Comparison of ENCODE assay signal across 8 mouse cellular contexts in the genomic region with DNA sequence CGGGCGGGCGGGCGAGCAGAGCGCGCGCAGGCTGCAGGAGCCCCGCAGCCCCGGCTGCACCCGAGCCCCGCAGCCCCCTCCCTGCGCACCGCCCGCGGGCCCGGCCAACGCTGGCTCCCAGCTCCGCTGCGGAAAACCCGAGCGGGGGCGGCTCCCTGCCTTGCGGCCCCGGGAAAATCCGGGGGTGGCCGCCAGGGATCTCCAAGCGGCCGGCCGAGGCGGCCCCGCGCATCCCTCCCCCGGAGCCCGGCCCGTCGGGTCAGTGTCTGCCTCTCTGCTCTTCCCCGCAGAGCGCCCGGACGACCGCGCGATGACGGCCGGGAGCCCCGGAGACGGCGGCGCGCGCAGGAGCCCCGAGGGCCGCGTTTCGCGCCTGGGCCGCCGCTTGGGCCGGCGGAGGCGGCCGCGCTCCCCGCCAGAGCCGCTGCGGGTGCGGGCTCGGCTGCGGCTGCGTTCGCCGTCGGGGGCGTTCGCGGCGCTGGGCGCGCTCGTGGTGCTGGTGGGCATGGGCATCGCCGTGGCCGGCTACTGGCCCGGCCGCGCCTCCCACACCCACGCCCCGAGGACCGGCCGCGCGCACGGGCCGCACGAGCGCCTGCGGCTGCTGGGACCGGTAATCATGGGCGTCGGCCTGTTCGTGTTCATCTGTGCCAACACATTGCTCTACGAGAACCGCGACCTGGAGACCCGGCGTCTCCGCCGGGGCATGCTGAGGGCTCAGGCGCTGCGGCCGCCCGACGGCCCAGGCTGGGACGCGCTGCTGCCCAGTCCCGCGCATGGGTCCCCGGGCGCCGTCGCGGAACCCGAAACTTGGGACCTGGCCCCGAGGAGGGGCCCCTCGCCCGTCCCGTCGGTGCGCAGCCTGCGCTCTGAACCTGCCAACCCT. TPM values are rescaled to one million over a fixed set of nuclear protein-coding genes. Genes with fewer than 3 reads are reported as not detected.
DNase-seq lines count a peak whose midpoint lies in the region; ATAC-seq lines count a peak whose summit lies in the region.

TSS of gene Tmem200b (plus strand) at position 311 of the 886 bp plus-strand sequence.

- DNase-seq in CD4-positive, CD25-positive, alpha-beta regulatory T cell, adult 2 months (ENCODE audit: low read depth, low spot score) = peak; percentile 15
- peak; percentile 35 for DNase-seq in thymus, postnatal 4 days
- no peak for DNase-seq in thymus, postnatal 14 days
- no peak for DNase-seq in hindbrain, embryonic 14.5 days (ENCODE audit: low spot score)
- DNase-seq in yolk sac, embryonic 10.5 days (ENCODE audit: low spot score) = peak; percentile 26
- no peak for DNase-seq in cerebellum, adult 11-12 months

- H3K9ac ChIP-seq in hindbrain, embryonic 14.5 days = peak within 1 kb of the TSS; percentile 54
- H3K9ac ChIP-seq in liver, embryonic 16.5 days (ENCODE audit: low read depth, low read length) = peak within 1 kb of the TSS; percentile 40

- H3K27ac ChIP-seq in hindbrain, embryonic 14.5 days = no peak within 1 kb of the TSS
- H3K27ac ChIP-seq in liver, embryonic 16.5 days (ENCODE audit: low read length) = no peak within 1 kb of the TSS; the same call in 1 of the 2 replicates

- WGBS in hindbrain, embryonic 14.5 days = 1% methylated on average over 105 of the region's 130 CpGs
- WGBS in liver, embryonic 16.5 days (ENCODE audit: insufficient replicate concordance) = 2% methylated on average over 110 of the region's 130 CpGs

- H3K9me3 ChIP-seq in hindbrain, embryonic 14.5 days (ENCODE audit: control insufficient read depth, low read length) = no peaks in the 10 kb centered on the region
- no peaks in the 10 kb centered on the region for H3K9me3 ChIP-seq in liver, embryonic 16.5 days (replicated peaks; ENCODE audit: control insufficient read depth, low read length)

- ATAC-seq in CD4-positive, CD25-positive, alpha-beta regulatory T cell, adult 4 months = no peak
- 0 out of 2 replicates have a peak, but pooled peaks have one; percentile 25 for ATAC-seq in hindbrain, embryonic 14.5 days (ENCODE audit: low FRiP score)
- peak; percentile 28 for ATAC-seq in liver, embryonic 16.5 days (ENCODE audit: low read depth)

- peaks cover 37% of the 10 kb centered on the region for H3K36me3 ChIP-seq in hindbrain, embryonic 14.5 days (replicated peaks; ENCODE audit: control insufficient read depth, insufficient read depth)
- peaks cover 41% of the 10 kb centered on the region for H3K36me3 ChIP-seq in liver, embryonic 16.5 days (ENCODE audit: control insufficient read depth, insufficient read depth)

- peaks cover 12% of the 10 kb centered on the region; the same call in 1 of the 2 replicates for H3K4me1 ChIP-seq in hindbrain, embryonic 14.5 days (replicated peaks; ENCODE audit: control insufficient read depth, insufficient read depth, low read length)
- H3K4me1 ChIP-seq in liver, embryonic 16.5 days (ENCODE audit: control insufficient read depth, low read depth, low read length) = peaks cover 30% of the 10 kb centered on the region

- peak within 1 kb of the TSS; percentile 47 for H3K4me3 ChIP-seq in hindbrain, embryonic 14.5 days (replicated peaks; ENCODE audit: low read length)
- peak within 1 kb of the TSS; percentile 56 for H3K4me3 ChIP-seq in liver, embryonic 16.5 days (ENCODE audit: low read depth, low read length)

- H3K4me2 ChIP-seq in hindbrain, embryonic 14.5 days (replicated peaks) = peak within 1 kb of the TSS; percentile 83
- peak within 1 kb of the TSS; percentile 66 for H3K4me2 ChIP-seq in liver, embryonic 16.5 days (ENCODE audit: low read depth, low read length)

- H3K27me3 ChIP-seq in hindbrain, embryonic 14.5 days (ENCODE audit: control insufficient read depth, insufficient read depth, low read length) = peaks cover 86% of the 10 kb centered on the region
- H3K27me3 ChIP-seq in liver, embryonic 16.5 days (ENCODE audit: control insufficient read depth, insufficient read depth, low read depth, low read length) = peaks cover 74% of the 10 kb centered on the region

RNA-seq across cellular contexts. Expression of gene Tmem200b, which starts in this region (rescaled TPM):
- polyA plus RNA-seq in CD4-positive, CD25-positive, alpha-beta regulatory T cell, adult 4 months (2017; shearing (Covaris generic)) = not detected
- polyA plus RNA-seq in hindbrain, embryonic 14.5 days (2014; fragmentation: Nextera tagmentation; extraction: Ambion mirVana) = 0.19 and 0.20 TPM in 2 replicates
- not detected in 2 replicates for polyA plus RNA-seq in liver, embryonic 16.5 days (2015; fragmentation: Nextera tagmentation; extraction: Ambion mirVana)

Comparison
In these comparisons a context has a peak if more than half of its experiments do, and no peak if none do; other contexts are left out.
1. DNase-seq: peak in CD4-positive, CD25-positive, alpha-beta regulatory T cell, adult 2 months (single experiment), thymus, postnatal 4 days (single experiment) and yolk sac, embryonic 10.5 days (single experiment); none in thymus, postnatal 14 days (single experiment), hindbrain, embryonic 14.5 days (single experiment) and cerebellum, adult 11-12 months (single experiment).
2. Peak in ATAC-seq, H3K4me3 ChIP-seq, H3K9ac ChIP-seq and H3K4me2 ChIP-seq in hindbrain, embryonic 14.5 days; RNA of the gene not detected or under 1 TPM.
3. Peak in ATAC-seq, H3K4me3 ChIP-seq, H3K9ac ChIP-seq and H3K4me2 ChIP-seq in liver, embryonic 16.5 days; RNA of the gene not detected or under 1 TPM.